Mouse (Mus musculus) B cell, adult 62 days (primary cell): ENCODE measurements around the gene Kdm4a. TPM values are rescaled to one million over a fixed set of nuclear protein-coding genes. Genes with fewer than 3 reads are reported as not detected.

Source experiments
- total RNA-seq: library from RNA; stranded (reverse); gene quantifications from 4 replicates; pipeline ENCODE4 v1.2.4, GENCODE M21; 2023

Kdm4a gene
- 70.0 to 78.1 TPM (median 77.1 TPM) in 4 replicates for total RNA-seq

GRCm38 (mm10) chr4:118179467-118180300, at the start of gene Kdm4a:
Gene Kdm4a, minus strand, starts transcription at chr4:118180043.

GRCm38 (mm10) chr4:118134485-118135365, 45.1 kb downstream of the Kdm4a start, which contains the start of gene St3gal3:
Gene St3gal3, minus strand, starts transcription at chr4:118134914.

Other genes starting within 250 kb of the Kdm4a start
- gene St3gal3, start 45.1 kb downstream of the Kdm4a start, total RNA-seq, result 17.1 to 21.7 TPM (median 19.8 TPM) in 4 replicates
- 0.69 TPM in 1 of 4 replicates, not detected in the others for gene Ptprf, start 111.4 kb upstream of the Kdm4a start, total RNA-seq
- 84.2 to 93.2 TPM (median 90.2 TPM) in 4 replicates for gene Szt2, start 229.2 kb upstream of the Kdm4a start, total RNA-seq
- 51.9 to 61.6 TPM (median 57.3 TPM) in 4 replicates for gene Med8, start 229.3 kb upstream of the Kdm4a start, total RNA-seq
- gene Elovl1, start 248.1 kb upstream of the Kdm4a start, total RNA-seq, result 39.4 to 45.7 TPM (median 45.6 TPM) in 4 replicates